Mouse (Mus musculus) ES-E14 (cell line): ENCODE results near the gene Clrn1.

Experiments
- CHD2 ChIP-seq: IDR thresholded peaks from 2 replicates; pipeline ENCODE4 v1.6.1; 2014; ENCODE audit warnings: mild to moderate bottlenecking, low read depth, low read length, inconsistent platforms
- HCFC1 ChIP-seq: IDR thresholded peaks from 2 replicates; pipeline ENCODE4 v1.6.1; 2012; ENCODE audit warnings: low read length, inconsistent platforms, borderline replicate concordance; ENCODE audit not compliant: insufficient read depth
- ZC3H11A ChIP-seq: IDR thresholded peaks from 2 replicates; pipeline ENCODE4 v1.6.1; 2012; ENCODE audit warnings: low read depth, mild to moderate bottlenecking, inconsistent platforms, low read length, borderline replicate concordance

GRCm38 (mm10) chr3:58921316-58921715, 36.2 kb upstream of the Clrn1 start:
- TF ChIP-seq CHD2 (no peak), HCFC1 (no peak), ZC3H11A (no peak)
